Mouse (Mus musculus) olfactory bulb, adult 2 months (tissue): ENCODE measurements at regions not wholly inside any gene's neighbourhood (a gene's known extent, or its start where the extent isn't known, plus 50 kb on each side); places are given as distances from the start of the nearest gene placed in this dataset.

Source experiments
- CTCF ChIP-seq: fragments of 200-500 bp; IDR thresholded peaks from 2 replicates; pipeline ENCODE4 v1.5.1; 2012; ENCODE audit warnings: low read depth, mild to moderate bottlenecking, low read length, moderate library complexity; ENCODE audit not compliant: insufficient read depth
- POLR2A ChIP-seq: fragments of 200-500 bp; IDR thresholded peaks from 2 replicates; pipeline ENCODE4 v1.6.1; 2012; ENCODE audit warnings: mild to moderate bottlenecking, low read depth, low read length, moderate library complexity; ENCODE audit not compliant: insufficient read depth

GRCm38 (mm10) chr4:89816823-89817222, 137.6 kb downstream of the Dmrta1 start:
- TF ChIP-seq CTCF (no peak), POLR2A (no peak)
